24 mouse cellular contexts compared by ENCODE assay signal in genomic region chr16:35509331-35510070, GRCm38 (mm10). TPM values are rescaled to one million over a fixed set of nuclear protein-coding genes. Genes with fewer than 3 reads are reported as not detected.
DNase-seq lines count a peak whose midpoint lies in the region; ATAC-seq and TF ChIP-seq lines count a peak whose summit lies in the region.
"Had no signal": no experiment of that assay in that cellular context is flagged by ENCODE, and none has a peak within 500 bp of the region (broad histone marks: within the 10 kb centered on the region; RNA-seq: fewer than 3 reads in every experiment).

No protein-coding gene starts in this region.

- H3K4me1 ChIP-seq in embryonic facial prominence, embryonic 14.5 days (ENCODE audit: control insufficient read depth, insufficient read depth, low read length): peaks cover 6% of the 10 kb centered on the region; the same call in 1 of the 2 replicates
- H3K4me1 ChIP-seq in embryonic facial prominence, embryonic 10.5 days: peaks cover 12% of the 10 kb centered on the region
- peaks cover 10% of the 10 kb centered on the region for H3K4me1 ChIP-seq in kidney, embryonic 15.5 days
- H3K4me1 ChIP-seq in midbrain, embryonic 10.5 days: peaks cover 10% of the 10 kb centered on the region
- H3K4me1 ChIP-seq: midbrain, embryonic 12.5 days had no signal

- POLR2A ChIA-PET in Patski (lab: Charles Lee): interaction anchor here (0.6 to 1.2 kb wide), 3 partner anchors 12 to 117 kb away, joined by 3 read pairs; no protein-coding TSS in a partner anchor

- DNase-seq in embryonic facial prominence, embryonic 14.5 days (ENCODE audit: low spot score): no peak
- DNase-seq in embryonic facial prominence, embryonic 10.5 days (ENCODE audit: low spot score): no peak
- no peak for DNase-seq in kidney, adult 11 months
- DNase-seq in 3134 (ENCODE audit: extremely low read depth, insufficient read length, low spot score) (peak; percentile 14), Patski (ENCODE audit: low read depth, low spot score) (peak; percentile 50)
- DNase-seq in left cerebral cortex, adult 8-10 months (ENCODE audit: low spot score in 2 of 2): no peak
- DNase-seq in midbrain, embryonic 10.5 days (ENCODE audit: low spot score): no peak
- DNase-seq: adrenal gland, postnatal 10 days; cerebellum, adult 18-20 months; cerebellum, postnatal 14 days; gastrocnemius, postnatal 36 days; kidney, postnatal 25 days; lung, postnatal 10 days; right cerebral cortex, postnatal 25 days had no signal

- H3K9me3 ChIP-seq in embryonic facial prominence, embryonic 14.5 days (ENCODE audit: control insufficient read depth, low read length): no peaks in the 10 kb centered on the region
- H3K9me3 ChIP-seq in embryonic facial prominence, embryonic 10.5 days: no peaks in the 10 kb centered on the region
- no peaks in the 10 kb centered on the region for H3K9me3 ChIP-seq in kidney, embryonic 15.5 days (replicated peaks)
- no peaks in the 10 kb centered on the region for H3K9me3 ChIP-seq in midbrain, embryonic 10.5 days (replicated peaks)
- H3K9me3 ChIP-seq: G1E; midbrain, embryonic 12.5 days had no signal

- H3K9ac ChIP-seq in embryonic facial prominence, embryonic 14.5 days (ENCODE audit: low read depth, low read length): no peak overlapping the region
- no peak overlapping the region for H3K9ac ChIP-seq in kidney, embryonic 15.5 days
- H3K9ac ChIP-seq: midbrain, embryonic 12.5 days had no signal

- ATAC-seq in embryonic facial prominence, embryonic 14.5 days (ENCODE audit: low read depth): peak; percentile 81
- ATAC-seq in kidney, embryonic 15.5 days (replicated peaks; ENCODE audit: low FRiP score): no peak
- ATAC-seq in Patski: peak; percentile 61
- ATAC-seq: hindbrain, postnatal 0 days; intestine, embryonic 16.5 days had no signal

- WGBS in embryonic facial prominence, embryonic 14.5 days: 37% methylated on average over 11 of the region's 11 CpGs
- WGBS in embryonic facial prominence, embryonic 10.5 days: 48% methylated on average over 11 of the region's 11 CpGs
- WGBS in kidney, embryonic 15.5 days: 46% methylated on average over 11 of the region's 11 CpGs
- 59% methylated on average over 11 of the region's 11 CpGs for WGBS in midbrain, embryonic 10.5 days

- H3K4me2 ChIP-seq in embryonic facial prominence, embryonic 14.5 days (ENCODE audit: low read depth, low read length): no peak overlapping the region
- no peak overlapping the region for H3K4me2 ChIP-seq in kidney, embryonic 15.5 days
- H3K4me2 ChIP-seq: midbrain, embryonic 12.5 days had no signal

- in situ Hi-C loops in Patski (cut with MboI; ENCODE audit: low pct_unique_long_range_greater_than_20kb): no loop called here

- no peaks in the 10 kb centered on the region for H3K27me3 ChIP-seq in embryonic facial prominence, embryonic 14.5 days (replicated peaks; ENCODE audit: control insufficient read depth, insufficient read depth, low read length)
- no peaks in the 10 kb centered on the region for H3K27me3 ChIP-seq in embryonic facial prominence, embryonic 10.5 days (replicated peaks; ENCODE audit: low read depth, poor library complexity, severe bottlenecking)
- H3K27me3 ChIP-seq in kidney, embryonic 15.5 days: no peaks in the 10 kb centered on the region
- H3K27me3 ChIP-seq in Patski: no peaks in the 10 kb centered on the region
- no peaks in the 10 kb centered on the region for H3K27me3 ChIP-seq in midbrain, embryonic 10.5 days (ENCODE audit: low read depth, poor library complexity, severe bottlenecking)
- H3K27me3 ChIP-seq: midbrain, embryonic 12.5 days had no signal

- no peaks in the 10 kb centered on the region for H3K36me3 ChIP-seq in embryonic facial prominence, embryonic 14.5 days (ENCODE audit: control insufficient read depth, insufficient read depth, low read length)
- no peaks in the 10 kb centered on the region for H3K36me3 ChIP-seq in embryonic facial prominence, embryonic 10.5 days (replicated peaks)
- no peaks in the 10 kb centered on the region for H3K36me3 ChIP-seq in kidney, embryonic 15.5 days
- no peaks in the 10 kb centered on the region for H3K36me3 ChIP-seq in midbrain, embryonic 10.5 days
- H3K36me3 ChIP-seq: G1E; midbrain, embryonic 12.5 days had no signal

- no peak for TF ChIP-seq CTCF in Patski (IDR thresholded peaks at IDR 0.05)

- CTCF ChIA-PET in Patski (lab: Charles Lee): interaction anchor here (0.8 to 2.0 kb wide), 4 partner anchors 15 to 37 kb away, joined by 3 to 9 read pairs (median 3); partner anchors contain the start of gene Sema5b

- H3K4me3 ChIP-seq in embryonic facial prominence, embryonic 14.5 days (ENCODE audit: low read depth, low read length): no peak overlapping the region
- no peak overlapping the region for H3K4me3 ChIP-seq in embryonic facial prominence, embryonic 10.5 days
- no peak overlapping the region for H3K4me3 ChIP-seq in kidney, embryonic 15.5 days (replicated peaks)
- H3K4me3 ChIP-seq in midbrain, embryonic 10.5 days: no peak overlapping the region
- H3K4me3 ChIP-seq: layer of hippocampus, adult 2 months; midbrain, embryonic 12.5 days had no signal

- no peak overlapping the region for H3K27ac ChIP-seq in embryonic facial prominence, embryonic 14.5 days (replicated peaks; ENCODE audit: low read depth, low read length)
- H3K27ac ChIP-seq in embryonic facial prominence, embryonic 10.5 days (replicated peaks): no peak overlapping the region; the same call in 1 of the 2 replicates
- H3K27ac ChIP-seq in kidney, embryonic 15.5 days: peak overlapping the region; percentile 22; the same call in 1 of the 2 replicates
- H3K27ac ChIP-seq in midbrain, embryonic 10.5 days (replicated peaks): no peak overlapping the region
- H3K27ac ChIP-seq: hindbrain, postnatal 0 days; layer of hippocampus, adult 2 months; midbrain, embryonic 12.5 days had no signal

RNA-seq across cellular contexts. Expression of gene Pdia5, which starts 18.8 kb away (rescaled TPM):
- 26.1 and 27.7 TPM in 2 replicates for polyA plus RNA-seq in embryonic facial prominence, embryonic 14.5 days (2014; fragmentation: Nextera tagmentation; extraction: Ambion mirVana)
- 23.3 and 23.5 TPM in 2 replicates for polyA plus RNA-seq in embryonic facial prominence, embryonic 10.5 days (2016; fragmentation: Nextera tagmentation; extraction: Ambion mirVana)
- polyA plus RNA-seq in kidney, embryonic 15.5 days (2015; fragmentation: Nextera tagmentation; extraction: Ambion mirVana): 49.4 and 52.8 TPM in 2 replicates
- 22.2 TPM for polyA plus RNA-seq in Patski (2021)
- 1 to 10 TPM; 2.9 to 5.8 (median 4.3) TPM for total RNA-seq in left cerebral cortex, adult 8-10 months (2022)
- polyA plus RNA-seq in midbrain, embryonic 10.5 days (2016; fragmentation: Nextera tagmentation; extraction: Ambion mirVana): 20.9 and 24.5 TPM in 2 replicates
- total RNA-seq: CH12.LX; G1E; monocyte, adult 5-6 weeks had no signal
- polyA plus RNA-seq: G1E had no signal

RNA-seq across cellular contexts. Expression of gene Sema5b, which starts 31.4 kb away (rescaled TPM):
- 5.5 and 8.0 TPM in 2 replicates for polyA plus RNA-seq in embryonic facial prominence, embryonic 14.5 days (2014; fragmentation: Nextera tagmentation; extraction: Ambion mirVana)
- 9.5 and 16.5 TPM in 2 replicates for polyA plus RNA-seq in embryonic facial prominence, embryonic 10.5 days (2016; fragmentation: Nextera tagmentation; extraction: Ambion mirVana)
- 6.2 and 6.8 TPM in 2 replicates for polyA plus RNA-seq in kidney, embryonic 15.5 days (2015; fragmentation: Nextera tagmentation; extraction: Ambion mirVana)
- 22.4 TPM for polyA plus RNA-seq in Patski (2021)
- total RNA-seq in left cerebral cortex, adult 8-10 months (2022): 10 to 100 TPM; 15.2 to 20.7 (median 16.1) TPM
- 59.1 and 72.3 TPM in 2 replicates for polyA plus RNA-seq in midbrain, embryonic 10.5 days (2016; fragmentation: Nextera tagmentation; extraction: Ambion mirVana)
- total RNA-seq: hematopoietic stem cell, adult 5-6 weeks; megakaryocyte progenitor cell, adult 5-6 weeks; monocyte, adult 5-6 weeks had no signal
- polyA plus RNA-seq: G1E had no signal

Comparison
In these comparisons a context has a peak if more than half of its experiments do, and no peak if none do; other contexts are left out.
1. DNase-seq: peak in 3134 (single experiment) and Patski (single experiment); none in embryonic facial prominence, embryonic 14.5 days (single experiment), embryonic facial prominence, embryonic 10.5 days (single experiment), kidney, adult 11 months (single experiment), left cerebral cortex, adult 8-10 months (0 of 2) and midbrain, embryonic 10.5 days (single experiment).